Mouse (Mus musculus) heart, adult 18-20 months (tissue): ENCODE results near the gene Arpc1b. TPM values are rescaled to one million over a fixed set of nuclear protein-coding genes. Genes with fewer than 3 reads are reported as not detected.

Experiments
- DNase-seq, 2 experiments: peaks; one replicate each; pipeline ENCODE4 v3.0.0; 2021 to 2022; ENCODE audit warnings: mixed read lengths in 1 of 2
- total RNA-seq, 2 experiments: library from RNA; stranded (reverse); gene quantifications; 2 replicates each; pipeline ENCODE4 v1.2.3; 2021

Arpc1b gene
- total RNA-seq, 2 experiments from 2014 or later = 65.3 to 67.4 TPM

- peak; percentile 13 to 27 for DNase-seq
These were observed 50.7 kb downstream of the Arpc1b start for GRCm38 (mm10) chr5:145164710-145165109.

- no peak for DNase-seq
These were observed 51.2 kb downstream of the Arpc1b start for GRCm38 (mm10) chr5:145165184-145165583.

GRCm38 (mm10) chr5:145166536-145167305 is 52.7 kb downstream of the Arpc1b start, which contains the start of the genes Ptcd1 and Cpsf4:
Gene Ptcd1 (minus strand): TSS chr5:145167108.
Gene Cpsf4 (plus strand): TSS chr5:145167213.
- peak; percentile 99 to 100 for DNase-seq

- no peak for DNase-seq
These were observed 53.3 kb downstream of the Arpc1b start for GRCm38 (mm10) chr5:145167306-145167661.

- DNase-seq = peak; percentile 26 to 40
These were observed 64.5 kb downstream of the Arpc1b start for GRCm38 (mm10) chr5:145178461-145178980.

Other genes with a start within 250 kb of the Arpc1b start
- 10 to 100 TPM; 27.6 to 36.2 TPM for gene Smurf1, start 148.4 kb upstream of the Arpc1b start, total RNA-seq
- not detected for gene Gm4871, start 81.5 kb upstream of the Arpc1b start, total RNA-seq
- not detected for gene 1700018F24Rik, start 71.2 kb upstream of the Arpc1b start, total RNA-seq
- 10 to 100 TPM; 61.4 to 63.8 TPM for gene Arpc1a, start 30.4 kb upstream of the Arpc1b start, total RNA-seq
- gene Kpna7, start 30.2 kb upstream of the Arpc1b start, total RNA-seq = not detected
- 10 to 100 TPM; 39.3 to 40.2 TPM for gene Pdap1, start 26.0 kb downstream of the Arpc1b start, total RNA-seq
- gene Bud31, start 26.1 kb downstream of the Arpc1b start, total RNA-seq = 10 to 100 TPM; 57.0 to 58.9 TPM
- 10 to 100 TPM; 30.0 to 31.3 TPM for gene Ptcd1, start 52.9 kb downstream of the Arpc1b start, total RNA-seq
- gene Cpsf4, start 53.0 kb downstream of the Arpc1b start, total RNA-seq = 10 to 100 TPM; 11.4 to 12.9 TPM
- gene Atp5j2, start 77.8 kb downstream of the Arpc1b start, total RNA-seq = 1,000 to 10,000 TPM; 1,105 to 1,150 TPM
- gene Zkscan14, start 87.7 kb downstream of the Arpc1b start, total RNA-seq = 1 to 10 TPM; 6.5 to 7.3 TPM
- 10 to 100 TPM in 1 of 2 experiments, 1 to 10 TPM in 1; 9.5 to 10.0 TPM for gene Zkscan5, start 90.3 kb downstream of the Arpc1b start, total RNA-seq
- gene Zfp655, start 117.5 kb downstream of the Arpc1b start, total RNA-seq = 10 to 100 TPM; 30.7 to 32.6 TPM
- 10 to 100 TPM; 10.7 to 11.2 TPM for gene Zscan25, start 166.3 kb downstream of the Arpc1b start, total RNA-seq
- not detected for gene Cyp3a57, start 231.1 kb downstream of the Arpc1b start, total RNA-seq